Mouse (Mus musculus) C2C12 (cell line): ENCODE measurements at regions not wholly inside any gene's neighbourhood (a gene's known extent, or its start where the extent isn't known, plus 50 kb on each side); places are given as distances from the start of the nearest gene placed in this dataset.

Experiments used
- H3K27me3 ChIP-seq: one replicate; pipeline ENCODE4 v1.6.1; 2011; ENCODE audit not compliant: control insufficient read depth, insufficient read depth, insufficient read length
- H3K36me3 ChIP-seq: one replicate; pipeline ENCODE4 v1.6.1; 2011; ENCODE audit not compliant: control insufficient read depth, insufficient read depth
- H3K4me3 ChIP-seq: one replicate; pipeline ENCODE4 v1.5.1; 2011; ENCODE audit warnings: mild to moderate bottlenecking, control low read depth; ENCODE audit not compliant: poor library complexity, insufficient read depth, severe bottlenecking
- H3K79me2 ChIP-seq: one replicate; pipeline ENCODE4 v1.6.1; 2011; ENCODE audit not compliant: control insufficient read depth, insufficient read depth
- H3K79me3 ChIP-seq: one replicate; pipeline ENCODE4 v1.6.1; 2011; ENCODE audit warnings: low read depth, control low read depth
- H3ac ChIP-seq: one replicate; pipeline ENCODE3; 2011; ENCODE audit warnings: low read depth; ENCODE audit not compliant: control insufficient read depth, insufficient read length
- CEBPB ChIP-seq: IDR thresholded peaks from one replicate; pipeline ENCODE4 v1.6.1; 2011; ENCODE audit warnings: low read depth, mild to moderate bottlenecking, control low read depth, moderate library complexity
- CTCF ChIP-seq: IDR thresholded peaks from one replicate; pipeline ENCODE4 v1.5.1; 2011; ENCODE audit not compliant: control insufficient read depth, insufficient read depth, insufficient read length
- FOSL1 ChIP-seq: IDR thresholded peaks from one replicate; pipeline ENCODE4 v1.8.0; 2011; ENCODE audit warnings: mild to moderate bottlenecking, low read length; ENCODE audit not compliant: poor library complexity, insufficient read depth, severe bottlenecking
- MAX ChIP-seq: IDR thresholded peaks from one replicate; pipeline ENCODE4 v1.6.1; 2011; ENCODE audit warnings: mild to moderate bottlenecking, control low read depth
- MYOD1 ChIP-seq: IDR thresholded peaks from one replicate; pipeline ENCODE4 v1.6.1; 2011; ENCODE audit warnings: low read depth; ENCODE audit not compliant: control insufficient read depth, insufficient read length
- MYOG ChIP-seq: IDR thresholded peaks from one replicate; pipeline ENCODE4 v1.6.1; 2011; ENCODE audit not compliant: control insufficient read depth, insufficient read length; ENCODE audit errors: extremely low read depth
- USF1 ChIP-seq: IDR thresholded peaks from one replicate; pipeline ENCODE4 v1.6.1; 2011; ENCODE audit warnings: low read depth, mild to moderate bottlenecking, control low read depth, moderate library complexity

GRCm38 (mm10) chr10:95066774-95067173 lies 122.1 kb upstream of the Plxnc1 start:
- Histone ChIP-seq H3K36me3 (no peaks in the 10 kb centered on the region), H3K27me3 (no peaks in the 10 kb centered on the region), H3ac (no peak overlapping the region), H3K79me3 (no peaks in the 10 kb centered on the region), H3K4me3 (no peak overlapping the region), H3K79me2 (no peaks in the 10 kb centered on the region)
- TF ChIP-seq MYOD1, result no peak
- TF ChIP-seq USF1, result no peak
- TF ChIP-seq CEBPB, result no peak
- TF ChIP-seq MYOG, result no peak
- no peak for TF ChIP-seq MAX
- TF ChIP-seq CTCF, result no peak
- TF ChIP-seq FOSL1, result no peak

DNA sequence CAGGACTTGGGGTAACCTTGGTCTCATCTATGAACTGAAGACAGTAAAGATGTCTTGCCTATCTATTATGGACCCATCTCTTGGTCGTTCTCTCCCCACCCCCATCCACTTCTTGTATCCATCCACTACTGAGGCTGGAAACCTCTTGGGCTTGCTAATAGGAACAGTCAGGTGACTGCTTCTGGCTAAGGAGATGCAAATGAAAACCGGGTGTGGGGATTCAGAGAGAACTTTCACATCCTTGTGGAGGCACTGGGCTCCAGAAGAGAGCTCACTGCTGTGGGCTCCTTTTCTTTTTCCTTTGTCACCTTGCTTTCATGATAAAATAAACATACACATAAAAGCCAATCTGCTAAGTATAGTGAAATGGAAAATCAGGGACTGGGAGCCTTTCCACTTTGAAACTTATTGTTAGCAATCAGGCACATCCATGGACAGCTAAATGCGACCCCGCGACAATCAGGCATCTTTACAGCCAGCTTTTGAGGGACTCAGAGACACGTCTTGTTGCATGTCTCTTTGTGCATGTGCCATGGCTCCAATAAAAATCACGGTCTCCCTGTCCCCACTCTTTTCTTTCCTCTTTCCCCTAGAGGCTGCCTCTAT lies 115.0 kb upstream of the Plxnc1 start:
- no peaks in the 10 kb centered on the region for H3K36me3 ChIP-seq
- H3K79me3 ChIP-seq, result no peaks in the 10 kb centered on the region
- H3ac ChIP-seq, result no peak overlapping the region
- no peak overlapping the region for H3K4me3 ChIP-seq
- H3K27me3 ChIP-seq, result no peaks in the 10 kb centered on the region
- no peaks in the 10 kb centered on the region for H3K79me2 ChIP-seq
- TF ChIP-seq FOSL1 (no peak), MYOD1 (no peak), MAX (no peak), MYOG (no peak), CTCF (no peak), CEBPB (no peak), USF1 (no peak)

DNA sequence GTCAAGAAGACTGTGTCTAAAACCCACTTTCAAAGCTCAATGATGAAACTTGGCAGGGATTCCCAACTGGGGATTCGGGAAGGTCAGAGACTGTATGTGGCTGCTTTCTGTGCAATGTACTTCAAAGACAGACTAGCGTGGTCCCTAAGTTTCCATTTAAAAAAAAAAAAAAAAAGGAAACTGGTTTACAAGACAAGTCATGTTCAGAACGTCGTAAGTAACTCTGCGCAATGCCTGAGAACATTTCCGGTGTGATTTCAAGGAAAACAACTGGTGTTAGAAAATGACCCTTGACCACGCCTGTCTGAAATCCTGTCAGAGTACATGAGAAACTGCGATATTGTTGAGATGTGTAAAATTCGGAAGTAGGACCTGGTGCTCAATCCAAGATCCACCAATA lies 114.4 kb upstream of the Plxnc1 start:
- no peak overlapping the region for H3K4me3 ChIP-seq
- no peaks in the 10 kb centered on the region for H3K27me3 ChIP-seq
- TF ChIP-seq MAX, result no peak
- no peak for TF ChIP-seq CTCF
- no peak for TF ChIP-seq USF1
- no peak for TF ChIP-seq FOSL1
- TF ChIP-seq MYOG, result no peak
- no peak for TF ChIP-seq CEBPB
- TF ChIP-seq MYOD1, result no peak
- H3K36me3 ChIP-seq, result no peaks in the 10 kb centered on the region
- no peaks in the 10 kb centered on the region for H3K79me3 ChIP-seq
- H3ac ChIP-seq, result no peak overlapping the region
- no peaks in the 10 kb centered on the region for H3K79me2 ChIP-seq

DNA sequence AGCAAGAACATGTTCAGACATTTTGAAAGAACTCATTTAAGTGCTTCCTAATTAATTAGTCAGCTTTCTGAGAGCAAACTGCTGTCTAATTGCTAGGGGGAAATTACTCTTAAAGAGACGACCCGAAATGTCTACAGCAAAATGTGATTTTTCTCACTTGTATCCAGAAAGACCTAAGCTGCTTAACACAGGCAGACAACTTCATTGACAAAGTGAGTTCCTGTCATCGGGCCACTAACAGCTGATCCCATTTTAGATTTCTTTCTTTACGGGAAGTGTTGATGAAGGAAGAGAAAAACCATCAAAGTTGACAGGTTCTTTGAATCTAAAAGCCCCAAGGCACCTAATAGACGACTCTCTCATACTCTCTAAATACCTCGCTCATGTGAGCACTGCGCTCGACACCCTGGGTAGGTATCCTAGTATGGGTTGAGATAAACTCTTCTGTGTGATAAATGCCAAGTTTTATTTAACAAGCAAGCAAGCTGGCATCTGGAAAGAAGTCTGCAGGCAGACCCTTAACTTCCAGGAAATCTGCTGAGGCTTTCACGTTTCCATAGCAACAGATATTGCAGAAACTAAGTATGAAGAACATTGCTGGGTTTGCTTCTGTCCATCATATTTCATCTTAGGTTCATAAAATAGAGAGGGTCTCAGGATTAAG lies 112.5 kb upstream of the Plxnc1 start:
- no peak overlapping the region for H3ac ChIP-seq
- H3K79me3 ChIP-seq, result no peaks in the 10 kb centered on the region
- no peaks in the 10 kb centered on the region for H3K36me3 ChIP-seq
- H3K4me3 ChIP-seq, result no peak overlapping the region
- H3K27me3 ChIP-seq, result no peaks in the 10 kb centered on the region
- no peaks in the 10 kb centered on the region for H3K79me2 ChIP-seq
- TF ChIP-seq CTCF (no peak), MYOG (no peak), MAX (no peak), USF1 (no peak), CEBPB (no peak), MYOD1 (no peak), FOSL1 (no peak)

DNA sequence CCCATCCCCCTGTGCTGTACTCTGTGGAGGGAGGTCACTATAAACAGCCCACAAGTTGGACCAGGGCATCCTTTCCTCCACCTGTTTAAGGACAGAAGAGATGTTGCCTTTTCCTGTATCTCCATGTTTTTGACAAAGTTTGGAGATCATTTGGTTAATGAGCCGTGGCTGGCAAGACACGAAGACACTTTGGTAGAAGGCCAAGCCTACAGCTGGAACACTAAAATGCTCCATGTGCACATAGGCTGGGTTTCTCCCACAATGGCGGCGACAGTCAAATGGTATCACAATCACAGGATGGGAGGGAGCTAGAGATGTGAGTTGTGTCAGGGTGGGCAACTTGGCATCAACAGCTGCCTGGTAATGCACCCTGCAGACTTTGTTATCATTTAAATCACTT lies 111.9 kb upstream of the Plxnc1 start:
- H3K27me3 ChIP-seq, result no peaks in the 10 kb centered on the region
- H3K79me2 ChIP-seq, result no peaks in the 10 kb centered on the region
- no peak overlapping the region for H3K4me3 ChIP-seq
- H3K79me3 ChIP-seq, result no peaks in the 10 kb centered on the region
- TF ChIP-seq CTCF (no peak), CEBPB (no peak), FOSL1 (no peak), USF1 (no peak), MAX (no peak), MYOG (no peak), MYOD1 (no peak)
- H3K36me3 ChIP-seq, result no peaks in the 10 kb centered on the region
- H3ac ChIP-seq, result no peak overlapping the region

DNA sequence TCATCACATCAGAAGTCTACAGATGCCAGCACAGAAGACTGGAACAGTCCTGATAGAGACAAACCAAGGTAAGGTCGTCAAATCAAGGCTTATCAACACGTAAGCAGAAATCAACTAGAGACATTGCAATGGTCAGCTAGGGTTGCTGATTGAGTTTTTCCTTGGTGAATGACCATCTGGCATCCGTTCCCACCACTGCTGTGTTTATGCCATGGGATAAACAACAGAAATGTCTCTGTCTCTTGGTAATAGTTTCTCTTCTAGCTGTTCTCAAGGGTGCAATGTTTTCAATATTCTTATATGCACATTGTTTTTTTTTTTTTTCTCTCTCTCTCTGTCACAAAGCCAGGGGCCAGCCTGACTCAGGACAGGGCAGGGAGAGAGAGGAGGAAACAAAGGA lies 110.2 kb upstream of the Plxnc1 start:
- no peak overlapping the region for H3ac ChIP-seq
- no peaks in the 10 kb centered on the region for H3K27me3 ChIP-seq
- no peak overlapping the region for H3K4me3 ChIP-seq
- TF ChIP-seq CTCF (no peak), FOSL1 (no peak), MAX (no peak), CEBPB (no peak), MYOG (no peak), USF1 (no peak), MYOD1 (no peak)
- H3K79me3 ChIP-seq, result no peaks in the 10 kb centered on the region
- no peaks in the 10 kb centered on the region for H3K79me2 ChIP-seq
- H3K36me3 ChIP-seq, result no peaks in the 10 kb centered on the region
